Mouse (Mus musculus): ENCODE measurements at regions not wholly inside any gene's neighbourhood (a gene's known extent, or its start where the extent isn't known, plus 50 kb on each side); places are given as distances from the start of the nearest gene placed in this dataset.
"Not testable (repeated sequence)": the region's sequence is repeated elsewhere in the genome, so short reads cannot be mapped to it uniquely, and the experiment has no call there.

- WGBS, result 95% methylated on average over 6 of the region's 6 CpGs
- Histone ChIP-seq H3K4me2 (no peak overlapping the region), H3K27ac (ENCODE audit: low read depth, low read length) (no peak overlapping the region), H3K9ac (ENCODE audit: low read length) (no peak overlapping the region), H3K4me1 (ENCODE audit: control insufficient read depth, insufficient read depth, low read length) (no peaks in the 10 kb centered on the region), H3K4me3 (ENCODE audit: low read depth, low read length) (no peak overlapping the region), H3K9me3 (ENCODE audit: control insufficient read depth, low read length) (no peaks in the 10 kb centered on the region), H3K36me3 (ENCODE audit: control insufficient read depth, insufficient read depth, low read length) (no peaks in the 10 kb centered on the region), H3K27me3 (ENCODE audit: control insufficient read depth, insufficient read depth, low read length) (no peaks in the 10 kb centered on the region)
- no peak for ATAC-seq (ENCODE audit: low FRiP score)
- no peak for DNase-seq (ENCODE audit: low spot score, missing footprints)
Measured at GRCm38 (mm10) chr2:107117564-107117963, 58.1 kb upstream of the Fshb start.

GRCm38 (mm10) chr2:107118711-107119474 is 59.4 kb upstream of the Fshb start:
- no peak overlapping the region for H3K27ac ChIP-seq (ENCODE audit: low read depth, low read length)
- no peaks in the 10 kb centered on the region for H3K4me1 ChIP-seq (ENCODE audit: control insufficient read depth, insufficient read depth, low read length)
- DNase-seq (ENCODE audit: low spot score, missing footprints) (no peak), ATAC-seq (ENCODE audit: low FRiP score) (no peak)
- 93% methylated on average over 9 of the region's 9 CpGs for WGBS
- H3K4me2 ChIP-seq, result no peak overlapping the region
- no peaks in the 10 kb centered on the region for H3K36me3 ChIP-seq (ENCODE audit: control insufficient read depth, insufficient read depth, low read length)
- no peak overlapping the region for H3K4me3 ChIP-seq (ENCODE audit: low read depth, low read length)
- no peaks in the 10 kb centered on the region for H3K27me3 ChIP-seq (ENCODE audit: control insufficient read depth, insufficient read depth, low read length)
- no peaks in the 10 kb centered on the region for H3K9me3 ChIP-seq (ENCODE audit: control insufficient read depth, low read length)
- no peak overlapping the region for H3K9ac ChIP-seq (ENCODE audit: low read length)

- Histone ChIP-seq H3K9me3 (ENCODE audit: control insufficient read depth, low read length) (no peaks in the 10 kb centered on the region), H3K4me2 (no peak overlapping the region), H3K36me3 (ENCODE audit: control insufficient read depth, insufficient read depth, low read length) (no peaks in the 10 kb centered on the region), H3K4me3 (ENCODE audit: low read depth, low read length) (no peak overlapping the region), H3K4me1 (ENCODE audit: control insufficient read depth, insufficient read depth, low read length) (no peaks in the 10 kb centered on the region), H3K9ac (ENCODE audit: low read length) (no peak overlapping the region), H3K27ac (ENCODE audit: low read depth, low read length) (no peak overlapping the region), H3K27me3 (ENCODE audit: control insufficient read depth, insufficient read depth, low read length) (no peaks in the 10 kb centered on the region)
- ATAC-seq (ENCODE audit: low FRiP score), result no peak
- 66% methylated on average over 1 of the region's 1 CpGs for WGBS
- DNase-seq (ENCODE audit: low spot score, missing footprints), result no peak
Measured at GRCm38 (mm10) chr2:107119697-107120096, 60.2 kb upstream of the Fshb start.

GRCm38 (mm10) chr2:107133186-107133585 is 73.7 kb upstream of the Fshb start:
- Histone ChIP-seq H3K4me1 (ENCODE audit: control insufficient read depth, insufficient read depth, low read length) (no peaks in the 10 kb centered on the region), H3K4me2 (no peak overlapping the region), H3K27me3 (ENCODE audit: control insufficient read depth, insufficient read depth, low read length) (no peaks in the 10 kb centered on the region), H3K9me3 (ENCODE audit: control insufficient read depth, low read length) (no peaks in the 10 kb centered on the region), H3K4me3 (ENCODE audit: low read depth, low read length) (no peak overlapping the region), H3K36me3 (ENCODE audit: control insufficient read depth, insufficient read depth, low read length) (no peaks in the 10 kb centered on the region), H3K27ac (ENCODE audit: low read depth, low read length) (no peak overlapping the region), H3K9ac (ENCODE audit: low read length) (no peak overlapping the region)
- no peak for ATAC-seq (ENCODE audit: low FRiP score)
- DNase-seq (ENCODE audit: low spot score, missing footprints), result no peak

GRCm38 (mm10) chr2:107149317-107149716 is 89.9 kb upstream of the Fshb start:
- DNase-seq (ENCODE audit: low spot score, missing footprints), result no peak
- ATAC-seq (ENCODE audit: low FRiP score), result no peak
- no peaks in the 10 kb centered on the region for H3K4me1 ChIP-seq (ENCODE audit: control insufficient read depth, insufficient read depth, low read length)
- no peak overlapping the region for H3K4me3 ChIP-seq (ENCODE audit: low read depth, low read length)
- H3K4me2 ChIP-seq, result no peak overlapping the region
- H3K36me3 ChIP-seq (ENCODE audit: control insufficient read depth, insufficient read depth, low read length), result no peaks in the 10 kb centered on the region
- WGBS, result 95% methylated on average over 2 of the region's 2 CpGs
- no peaks in the 10 kb centered on the region for H3K9me3 ChIP-seq (ENCODE audit: control insufficient read depth, low read length)
- H3K27me3 ChIP-seq (ENCODE audit: control insufficient read depth, insufficient read depth, low read length), result no peaks in the 10 kb centered on the region
- H3K27ac ChIP-seq (ENCODE audit: low read depth, low read length), result no peak overlapping the region
- H3K9ac ChIP-seq (ENCODE audit: low read length), result no peak overlapping the region

GRCm38 (mm10) chr2:107149851-107150250 is 90.4 kb upstream of the Fshb start:
- DNase-seq (ENCODE audit: low spot score, missing footprints), result no peak
- Histone ChIP-seq H3K4me3 (ENCODE audit: low read depth, low read length) (no peak overlapping the region), H3K27me3 (ENCODE audit: control insufficient read depth, insufficient read depth, low read length) (no peaks in the 10 kb centered on the region), H3K9me3 (ENCODE audit: control insufficient read depth, low read length) (no peaks in the 10 kb centered on the region), H3K4me1 (ENCODE audit: control insufficient read depth, insufficient read depth, low read length) (no peaks in the 10 kb centered on the region), H3K27ac (ENCODE audit: low read depth, low read length) (no peak overlapping the region), H3K9ac (ENCODE audit: low read length) (no peak overlapping the region), H3K36me3 (ENCODE audit: control insufficient read depth, insufficient read depth, low read length) (no peaks in the 10 kb centered on the region), H3K4me2 (no peak overlapping the region)
- 92% methylated on average over 2 of the region's 2 CpGs for WGBS
- ATAC-seq (ENCODE audit: low FRiP score), result no peak

GRCm38 (mm10) chr2:107150373-107150772 is 90.9 kb upstream of the Fshb start:
- 93% methylated on average over 3 of the region's 3 CpGs for WGBS
- no peak overlapping the region for H3K27ac ChIP-seq (ENCODE audit: low read depth, low read length)

GRCm38 (mm10) chr2:107151878-107152277 is 92.4 kb upstream of the Fshb start:
- Histone ChIP-seq H3K27ac (ENCODE audit: low read depth, low read length) (no peak overlapping the region), H3K4me2 (no peak overlapping the region), H3K9me3 (ENCODE audit: control insufficient read depth, low read length) (no peaks in the 10 kb centered on the region), H3K36me3 (ENCODE audit: control insufficient read depth, insufficient read depth, low read length) (no peaks in the 10 kb centered on the region), H3K4me1 (ENCODE audit: control insufficient read depth, insufficient read depth, low read length) (no peaks in the 10 kb centered on the region), H3K9ac (ENCODE audit: low read length) (no peak overlapping the region), H3K4me3 (ENCODE audit: low read depth, low read length) (no peak overlapping the region), H3K27me3 (ENCODE audit: control insufficient read depth, insufficient read depth, low read length) (no peaks in the 10 kb centered on the region)
- DNase-seq (ENCODE audit: low spot score, missing footprints) (no peak), ATAC-seq (ENCODE audit: low FRiP score) (no peak)

More at GRCm38 (mm10) chr2:107150373-107150772, 90.9 kb upstream of the Fshb start:
- Histone ChIP-seq H3K4me2 (no peak overlapping the region), H3K9ac (ENCODE audit: low read length) (no peak overlapping the region), H3K36me3 (ENCODE audit: control insufficient read depth, insufficient read depth, low read length) (no peaks in the 10 kb centered on the region), H3K9me3 (ENCODE audit: control insufficient read depth, low read length) (no peaks in the 10 kb centered on the region), H3K4me1 (ENCODE audit: control insufficient read depth, insufficient read depth, low read length) (no peaks in the 10 kb centered on the region), H3K4me3 (ENCODE audit: low read depth, low read length) (no peak overlapping the region), H3K27me3 (ENCODE audit: control insufficient read depth, insufficient read depth, low read length) (no peaks in the 10 kb centered on the region)
- ATAC-seq (ENCODE audit: low FRiP score), result no peak
- no peak for DNase-seq (ENCODE audit: low spot score, missing footprints)

- DNase-seq (ENCODE audit: low spot score, missing footprints); H3K27ac ChIP-seq (ENCODE audit: low read depth, low read length); H3K9ac ChIP-seq (ENCODE audit: low read length); H3K27me3 ChIP-seq (ENCODE audit: control insufficient read depth, insufficient read depth, low read length); H3K4me1 ChIP-seq (ENCODE audit: control insufficient read depth, insufficient read depth, low read length); H3K36me3 ChIP-seq (ENCODE audit: control insufficient read depth, insufficient read depth, low read length); H3K4me2 ChIP-seq; H3K4me3 ChIP-seq (ENCODE audit: low read depth, low read length); ATAC-seq (ENCODE audit: low FRiP score); H3K9me3 ChIP-seq (ENCODE audit: control insufficient read depth, low read length): not testable (repeated sequence)
- 91% methylated on average over 11 of the region's 13 CpGs for WGBS
Measured at GRCm38 (mm10) chr2:107158836-107159402, 99.5 kb upstream of the Fshb start.
